Mouse (Mus musculus) G1E (cell line): ENCODE data around the gene Cbx3. TPM values are rescaled to one million over a fixed set of nuclear protein-coding genes. Genes with fewer than 3 reads are reported as not detected.

ENCODE experiments used
- ATAC-seq: 2 replicates; pipeline ENCODE4 v1.8.0; 2016; ENCODE audit warnings: mild to moderate bottlenecking; ENCODE audit not compliant: insufficient number of reproducible peaks, poor library complexity, low FRiP score, severe bottlenecking; ENCODE audit errors: extremely low read depth
- DNase-seq: peaks from one replicate; pipeline ENCODE4 v3.0.0; 2012; ENCODE audit warnings: low spot score
- H3K27me3 ChIP-seq: 2 replicates; pipeline ENCODE4 v1.6.1; 2012; ENCODE audit warnings: mild to moderate bottlenecking, low read length, inconsistent platforms; ENCODE audit not compliant: insufficient read depth
- H3K36me3 ChIP-seq: replicated peaks from 2 replicates; pipeline ENCODE3; 2012; ENCODE audit warnings: mild to moderate bottlenecking, inconsistent platforms
- H3K4me1 ChIP-seq: 2 replicates; pipeline ENCODE4 v1.6.1; 2012; ENCODE audit warnings: low read depth, low read length, inconsistent platforms, mixed read lengths; ENCODE audit not compliant: insufficient read depth
- H3K4me3 ChIP-seq: 2 replicates; pipeline ENCODE4 v1.5.1; 2012; ENCODE audit warnings: low read depth, mild to moderate bottlenecking, inconsistent platforms, low read length, moderate library complexity, mixed read lengths
- H3K9me3 ChIP-seq: replicated peaks from 2 replicates; pipeline ENCODE4 v1.6.1; 2012; ENCODE audit warnings: inconsistent platforms
- CTCF ChIP-seq: IDR thresholded peaks from 2 replicates; pipeline ENCODE4 v1.5.1; 2012; ENCODE audit warnings: low read depth, low read length, inconsistent platforms, mixed read lengths
- GATA1 ChIP-seq: IDR thresholded peaks from 2 replicates; pipeline ENCODE4 v1.6.1; 2012; ENCODE audit warnings: borderline replicate concordance, low read length, inconsistent platforms, mixed read lengths
- GATA2 ChIP-seq: IDR thresholded peaks from 2 replicates; pipeline ENCODE4 v1.6.1; 2012; ENCODE audit warnings: low read depth, low read length, inconsistent platforms, borderline replicate concordance
- POLR2AphosphoS5 ChIP-seq: IDR thresholded peaks from 2 replicates; pipeline ENCODE4 v1.6.1; 2012; ENCODE audit warnings: low read depth, low read length, inconsistent platforms; ENCODE audit not compliant: insufficient replicate concordance
- TAL1 ChIP-seq: conservative IDR thresholded peaks from 2 replicates; pipeline ENCODE4 v1.6.1; 2012; ENCODE audit warnings: low read depth, low read length, inconsistent platforms, mixed read lengths
- polyA plus RNA-seq: library from polyadenylated mRNA; stranded (reverse); fragments of >175 nt; gene quantifications from 2 replicates; pipeline ENCODE4 v1.2.3, GENCODE M21; 2012
- total RNA-seq, 2 experiments: library from RNA; stranded (forward) in 1 of 2; stranded (reverse) in 1 of 2; fragments of 200-1000 nt in 1 of 2; fragments of >200 nt in 1 of 2; fragmentation: Nextera tagmentation in 1 of 2; gene quantifications; 2 replicates each; pipeline ENCODE4 v1.2.3; 2014 to 2017

Gene Cbx3
- total and polyA plus RNA-seq, 3 experiments: 98.2 to 598 (median 254) TPM

- no peaks in the 10 kb centered on the region for H3K9me3 ChIP-seq
- ATAC-seq (no peak), DNase-seq (no peak)
- H3K4me3 ChIP-seq: no peak overlapping the region
- no peaks in the 10 kb centered on the region for H3K4me1 ChIP-seq
- TF ChIP-seq POLR2AphosphoS5 (no peak), CTCF (no peak), TAL1 (no peak), GATA1 (no peak), GATA2 (no peak)
- no peaks in the 10 kb centered on the region for H3K36me3 ChIP-seq
- H3K27me3 ChIP-seq: peaks cover 21% of the 10 kb centered on the region
Measured at GRCm38 (mm10) chr6:51529457-51529856, 59.3 kb downstream of the Cbx3 start.

Other genes starting within 250 kb of the Cbx3 start
- not detected in 2 replicates for gene Nfe2l3, start 37.7 kb upstream of the Cbx3 start, total RNA-seq (2014; fragmentation: Nextera tagmentation)
- gene Nfe2l3, start 37.7 kb upstream of the Cbx3 start, total RNA-seq (2017): 0.27 TPM in 1 of 2 replicates, not detected in the other
- not detected in 2 replicates for gene Nfe2l3, start 37.7 kb upstream of the Cbx3 start, polyA plus RNA-seq
- gene Hnrnpa2b1, start 466 bp upstream of the Cbx3 start, total RNA-seq (2014; fragmentation: Nextera tagmentation): 906 TPM in 2 replicates
- gene Hnrnpa2b1, start 466 bp upstream of the Cbx3 start, total RNA-seq (2017): 1,057 and 1,396 TPM in 2 replicates
- gene Hnrnpa2b1, start 466 bp upstream of the Cbx3 start, polyA plus RNA-seq: 392 and 574 TPM in 2 replicates
- not detected in 2 replicates for gene Snx10, start 53.5 kb downstream of the Cbx3 start, total RNA-seq (2014; fragmentation: Nextera tagmentation)
- gene Snx10, start 53.5 kb downstream of the Cbx3 start, total RNA-seq (2017): 1.2 and 1.5 TPM in 2 replicates
- not detected in 2 replicates for gene Snx10, start 53.5 kb downstream of the Cbx3 start, polyA plus RNA-seq